14 mouse cellular contexts compared by ENCODE assay signal in genomic region chr2:121582809-121583376, GRCm38 (mm10).
DNase-seq lines count a peak whose midpoint lies in the region; ATAC-seq and TF ChIP-seq lines count a peak whose summit lies in the region.
"Had no signal": no experiment of that assay in that cellular context is flagged by ENCODE, and none has a peak within 500 bp of the region (broad histone marks: within the 10 kb centered on the region; RNA-seq: fewer than 3 reads in every experiment).

No protein-coding gene starts in this region.

- no peak overlapping the region for H3K9ac ChIP-seq in hindbrain, postnatal 0 days (replicated peaks; ENCODE audit: low read length)
- H3K9ac ChIP-seq in hindbrain, embryonic 14.5 days, result no peak overlapping the region

- intact Hi-C loops in gastrocnemius, adult 2 months (cut with DNase I), result no loop called here

- no peaks in the 10 kb centered on the region for H3K36me3 ChIP-seq in hindbrain, postnatal 0 days (ENCODE audit: insufficient read depth, low read length)
- H3K36me3 ChIP-seq in hindbrain, embryonic 14.5 days (replicated peaks; ENCODE audit: control insufficient read depth, insufficient read depth), result peaks cover 5% of the 10 kb centered on the region; the same call in 1 of the 2 replicates

- no peak for TF ChIP-seq CTCF in gastrocnemius, adult 2 months (IDR thresholded peaks at IDR 0.05)
- no peak for TF ChIP-seq CTCF in hindbrain, postnatal 0 days (IDR thresholded peaks at IDR 0.05; ENCODE audit: low read depth)
- TF ChIP-seq CTCF in brain, embryonic 14.5 days (IDR thresholded peaks at IDR 0.05; ENCODE audit: borderline replicate concordance, extremely low read depth, insufficient read depth, insufficient read length), result no peak

- H3K27ac ChIP-seq in gastrocnemius, adult 2 months, result peak overlapping the region; percentile 20; the same call in 1 of the 2 replicates
- peak overlapping the region; percentile 57 for H3K27ac ChIP-seq in hindbrain, postnatal 0 days
- H3K27ac ChIP-seq in hindbrain, embryonic 14.5 days, result no peak overlapping the region
- H3K27ac ChIP-seq: stomach, postnatal 0 days had no signal

- peaks cover 3% of the 10 kb centered on the region for H3K4me1 ChIP-seq in hindbrain, postnatal 0 days (ENCODE audit: insufficient read depth, low read length)
- peaks cover 2% of the 10 kb centered on the region; the same call in 1 of the 2 replicates for H3K4me1 ChIP-seq in hindbrain, embryonic 14.5 days (replicated peaks; ENCODE audit: control insufficient read depth, insufficient read depth, low read length)

- no peak for DNase-seq in gastrocnemius, adult 2 months
- DNase-seq in gastrocnemius, adult 8-10 months (ENCODE audit: low spot score in 2 of 2), result no peak
- DNase-seq in hindbrain, postnatal 0 days (ENCODE audit: low spot score), result peak; percentile 59
- no peak for DNase-seq in hindbrain, embryonic 14.5 days (ENCODE audit: low spot score)
- peak; percentile 47 for DNase-seq in MN1 (ENCODE audit: low spot score)
- peak; percentile 48 for DNase-seq in brain, embryonic 14.5 days (ENCODE audit: low read depth)
- DNase-seq in retina, postnatal 1 day, result no peak
- DNase-seq in spleen, adult 18-20 months, result no peak
- DNase-seq: liver; lung, adult 2 months; thymus, postnatal 4 days had no signal

- no peaks in the 10 kb centered on the region for H3K9me3 ChIP-seq in hindbrain, postnatal 0 days (ENCODE audit: low read length)
- no peaks in the 10 kb centered on the region for H3K9me3 ChIP-seq in hindbrain, embryonic 14.5 days (ENCODE audit: control insufficient read depth, low read length)

- 45% methylated on average over 13 of the region's 13 CpGs for WGBS in hindbrain, postnatal 0 days
- 68% methylated on average over 13 of the region's 13 CpGs for WGBS in hindbrain, embryonic 14.5 days

- no peak overlapping the region for H3K4me2 ChIP-seq in hindbrain, postnatal 0 days (ENCODE audit: low read depth, low read length)
- H3K4me2 ChIP-seq in hindbrain, embryonic 14.5 days (replicated peaks), result no peak overlapping the region
- H3K4me2 ChIP-seq: midbrain, embryonic 11.5 days had no signal

- H3K27me3 ChIP-seq in hindbrain, postnatal 0 days (ENCODE audit: insufficient read depth, low read length), result no peaks in the 10 kb centered on the region
- no peaks in the 10 kb centered on the region for H3K27me3 ChIP-seq in hindbrain, embryonic 14.5 days (ENCODE audit: control insufficient read depth, insufficient read depth, low read length)

- 0 out of 2 replicates have a peak, but pooled peaks have one; percentile 39 for ATAC-seq in hindbrain, postnatal 0 days
- no peak for ATAC-seq in hindbrain, embryonic 14.5 days (ENCODE audit: low FRiP score)
- ATAC-seq: CD4-positive, CD25-positive, alpha-beta regulatory T cell, adult 4 months had no signal

- no peak for TF ChIP-seq POLR2A in brain, embryonic 14.5 days (IDR thresholded peaks at IDR 0.05; ENCODE audit: borderline replicate concordance, extremely low read depth, insufficient read depth, insufficient read length, poor library complexity, severe bottlenecking)

- no peak overlapping the region for H3K4me3 ChIP-seq in gastrocnemius, adult 2 months
- H3K4me3 ChIP-seq in hindbrain, postnatal 0 days (ENCODE audit: low read length), result no peak overlapping the region
- H3K4me3 ChIP-seq in hindbrain, embryonic 14.5 days (replicated peaks; ENCODE audit: low read length), result no peak overlapping the region

Comparison
In these comparisons a context has a peak if more than half of its experiments do, and no peak if none do; other contexts are left out.
1. DNase-seq: peak in hindbrain, postnatal 0 days (single experiment), MN1 (single experiment) and brain, embryonic 14.5 days (single experiment); none in gastrocnemius, adult 2 months (single experiment), gastrocnemius, adult 8-10 months (0 of 2), hindbrain, embryonic 14.5 days (single experiment), retina, postnatal 1 day (single experiment) and spleen, adult 18-20 months (0 of 2).